Mouse (Mus musculus) liver, adult 2 months (tissue): ENCODE measurements around the gene Erc1.
"Not testable (repeated sequence)": the region's sequence is repeated elsewhere in the genome, so short reads cannot be mapped to it uniquely, and the experiment has no call there.

ENCODE experiments used
- CTCF ChIP-seq: fragments of 200-500 bp; IDR thresholded peaks from 2 replicates; pipeline ENCODE4 v1.5.1; 2011; ENCODE audit warnings: low read depth, low read length, control low read depth
- POLR2A ChIP-seq: fragments of 200-500 bp; IDR thresholded peaks from 2 replicates; pipeline ENCODE4 v1.6.1; 2011; ENCODE audit warnings: low read length, control low read depth; ENCODE audit not compliant: insufficient read depth; ENCODE audit errors: extremely low read depth

- not testable (repeated sequence) for TF ChIP-seq POLR2A, CTCF
Observed at GRCm38 (mm10) chr6:119813055-119813454, 34.9 kb downstream of the Erc1 start.
